Mouse (Mus musculus) cortical plate, adult 2 months (tissue): Measurements from ENCODE around the gene Gm20425. TPM values are rescaled to one million over a fixed set of nuclear protein-coding genes. Genes with fewer than 3 reads are reported as not detected.

Experiments
- H3K27ac ChIP-seq: fragments of 200-500 bp; 2 replicates; pipeline ENCODE4 v1.5.1; 2012; ENCODE audit warnings: low read length, control low read depth, inconsistent platforms; ENCODE audit not compliant: insufficient read depth
- H3K4me1 ChIP-seq: fragments of 200-500 bp; 2 replicates; pipeline ENCODE4 v1.6.1; 2011; ENCODE audit warnings: low read length; ENCODE audit not compliant: control insufficient read depth, insufficient read depth
- H3K4me3 ChIP-seq: fragments of 200-500 bp; 2 replicates; pipeline ENCODE4 v1.5.1; 2011; ENCODE audit warnings: mild to moderate bottlenecking, low read length, control low read depth; ENCODE audit not compliant: insufficient read depth
- CTCF ChIP-seq: fragments of 200-500 bp; IDR thresholded peaks from 2 replicates; pipeline ENCODE4 v1.5.1; 2011; ENCODE audit warnings: mild to moderate bottlenecking, control low read depth, low read length; ENCODE audit not compliant: insufficient read depth; ENCODE audit errors: extremely low read depth
- POLR2A ChIP-seq: fragments of 200-500 bp; IDR thresholded peaks from 2 replicates; pipeline ENCODE4 v1.6.1; 2011; ENCODE audit warnings: mild to moderate bottlenecking, low read length, control low read depth; ENCODE audit not compliant: insufficient read depth; ENCODE audit errors: extremely low read depth
- polyA plus RNA-seq: library from polyadenylated mRNA; depleted of rRNA; stranded (reverse); fragments of >200 nt; gene quantifications from 2 replicates; pipeline ENCODE4 v1.2.3, GENCODE M21; 2012; rRNA removed

The Gm20425 gene
- polyA plus RNA-seq, 1 experiment, result not detected

DNA sequence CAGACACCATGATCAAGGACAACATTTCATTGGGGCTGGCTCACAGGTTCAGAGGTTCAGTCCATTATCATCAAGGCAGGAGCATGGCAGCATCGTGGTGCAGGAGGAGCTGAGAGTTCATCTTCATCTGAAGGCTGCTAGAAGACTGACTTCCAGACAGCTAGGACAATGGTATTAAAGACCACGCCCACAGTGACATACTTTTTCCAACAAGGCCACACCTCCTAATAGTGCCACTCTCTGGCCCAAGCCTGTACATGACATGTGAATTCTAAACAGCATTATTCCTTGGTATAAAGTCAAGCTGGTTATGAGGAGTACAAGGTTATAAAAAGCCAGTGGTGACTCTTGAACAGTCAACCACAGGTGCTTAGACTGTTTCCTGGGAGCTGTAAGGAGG lies 75.5 kb downstream of the Gm20425 start:
- Histone ChIP-seq H3K27ac (no peak overlapping the region), H3K4me1 (no peaks in the 10 kb centered on the region), H3K4me3 (no peak overlapping the region)
- TF ChIP-seq POLR2A (no peak), CTCF (no peak)

DNA sequence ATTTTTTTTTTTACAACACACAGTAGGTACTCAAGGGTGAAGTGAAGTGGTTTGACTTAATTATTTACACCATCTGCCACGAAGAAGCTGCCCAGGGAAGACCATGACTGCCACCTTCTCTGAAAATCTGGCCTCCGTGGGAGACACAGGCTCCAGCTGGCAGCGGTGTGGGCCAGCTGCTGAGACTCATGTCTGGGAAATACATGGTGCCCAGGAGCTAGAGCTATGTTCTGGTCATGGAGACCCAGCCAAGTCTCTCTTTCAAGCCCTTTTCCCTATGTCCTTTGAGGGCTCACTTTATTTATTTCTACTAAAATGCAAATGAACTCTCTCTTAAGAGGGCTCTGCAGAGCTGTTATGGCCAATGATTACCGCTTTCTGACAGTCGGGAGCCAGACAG lies 76.8 kb downstream of the Gm20425 start:
- TF ChIP-seq CTCF, result no peak
- TF ChIP-seq POLR2A, result no peak
- H3K4me1 ChIP-seq, result peaks cover 7% of the 10 kb centered on the region
- H3K4me3 ChIP-seq, result no peak overlapping the region
- H3K27ac ChIP-seq, result no peak overlapping the region

DNA sequence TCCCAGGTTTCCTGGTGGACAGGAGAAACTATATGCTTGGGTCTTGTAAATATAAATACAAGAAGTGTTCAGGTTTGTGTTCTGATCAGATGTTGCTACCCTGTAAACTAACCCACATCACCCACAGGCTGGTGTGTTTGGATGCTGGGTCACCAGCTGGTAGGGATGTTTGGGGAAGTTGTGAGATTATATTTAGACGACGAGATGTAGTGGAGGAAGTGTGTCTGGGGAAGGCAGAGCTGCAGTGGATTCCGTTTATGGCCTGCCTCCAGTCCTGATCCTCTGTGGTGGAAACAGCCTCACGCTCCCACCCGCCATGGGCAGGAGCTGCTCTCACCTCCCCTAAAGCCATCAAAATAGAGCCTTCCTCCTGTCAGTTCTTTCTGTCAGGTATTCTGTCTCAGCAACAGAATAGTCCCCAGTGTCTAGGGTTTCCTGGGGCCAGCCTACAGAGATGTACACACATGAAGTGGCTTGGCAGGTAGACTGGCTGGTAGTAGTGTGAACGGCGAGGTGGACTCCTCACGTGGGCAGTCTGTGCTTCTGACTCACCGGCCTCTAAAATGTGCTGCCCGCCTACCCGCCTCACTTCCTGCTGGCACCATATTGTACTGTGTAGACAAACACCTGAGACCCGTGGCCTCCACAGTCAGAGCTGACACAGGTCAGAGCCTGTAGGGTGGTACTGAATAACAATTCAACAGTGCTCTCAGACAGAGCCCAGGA lies 80.9 kb downstream of the Gm20425 start:
- peak overlapping the region; percentile 10; the same call in 1 of the 2 replicates for H3K27ac ChIP-seq
- no peak overlapping the region for H3K4me3 ChIP-seq
- TF ChIP-seq POLR2A (no peak), CTCF (no peak)
- H3K4me1 ChIP-seq, result peaks cover 21% of the 10 kb centered on the region

DNA sequence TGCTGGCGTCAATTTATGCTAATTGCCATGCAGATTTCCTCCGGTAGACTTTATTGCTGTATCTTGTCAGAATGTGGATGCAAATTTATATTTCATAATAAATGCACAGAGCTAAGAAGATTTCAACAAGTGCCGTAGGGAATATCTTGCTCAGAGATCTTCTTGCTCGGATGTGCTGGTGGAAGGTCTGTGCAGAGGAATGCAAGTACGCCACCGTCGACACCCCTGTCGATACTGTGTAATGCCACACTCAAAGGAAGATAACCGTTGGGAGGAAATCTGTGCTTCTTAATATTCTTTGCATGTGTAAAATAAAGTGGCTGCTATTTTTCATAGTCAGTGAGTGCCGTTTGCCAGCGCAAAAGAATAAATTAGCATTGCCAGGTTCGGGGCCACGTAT lies 83.0 kb downstream of the Gm20425 start:
- no peak overlapping the region for H3K27ac ChIP-seq
- peaks cover 26% of the 10 kb centered on the region for H3K4me1 ChIP-seq
- no peak for TF ChIP-seq POLR2A
- no peak for TF ChIP-seq CTCF
- H3K4me3 ChIP-seq, result no peak overlapping the region

DNA sequence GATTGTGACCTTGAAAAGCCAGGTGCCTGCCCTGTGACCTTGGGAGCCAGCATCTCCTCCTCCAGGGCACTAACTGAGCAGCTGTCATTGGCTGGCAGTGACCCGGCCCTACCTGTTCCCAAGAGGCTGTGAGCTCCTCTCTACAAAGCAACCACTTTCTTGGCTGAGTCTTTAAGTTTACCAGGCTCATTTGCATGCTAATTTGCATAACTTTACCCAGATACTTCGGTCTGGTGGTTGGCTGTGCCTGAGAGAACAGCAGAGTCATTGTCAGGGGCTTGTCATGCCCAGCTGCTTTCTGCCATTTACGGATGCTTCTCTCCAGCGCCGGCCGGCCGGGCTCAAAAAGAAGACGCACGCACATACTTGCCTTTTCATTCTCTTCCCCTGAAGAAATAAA lies 83.4 kb downstream of the Gm20425 start:
- H3K27ac ChIP-seq, result no peak overlapping the region
- H3K4me3 ChIP-seq, result no peak overlapping the region
- H3K4me1 ChIP-seq, result peaks cover 26% of the 10 kb centered on the region

DNA sequence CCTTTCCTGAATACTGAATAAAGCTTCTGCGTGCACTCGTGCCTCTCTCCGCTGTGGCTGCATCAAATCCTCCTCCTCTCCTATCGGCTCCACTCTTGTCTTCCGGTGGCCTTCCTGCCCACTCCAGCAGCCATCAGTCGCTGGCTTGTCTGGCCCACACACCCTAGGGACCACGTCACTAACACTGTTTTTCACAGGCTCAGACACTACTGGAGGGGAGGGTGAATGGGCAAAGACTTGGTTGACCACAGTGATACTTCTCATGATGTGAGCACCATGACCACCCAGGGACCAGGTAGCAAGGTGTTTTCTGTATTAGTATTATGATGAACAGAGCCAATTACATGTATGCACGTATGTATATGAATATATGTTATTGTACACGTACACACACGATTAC lies 83.8 kb downstream of the Gm20425 start:
- H3K27ac ChIP-seq, result 0 out of 2 replicates have a peak overlapping the region, but pooled peaks have one; percentile 14
- H3K4me3 ChIP-seq, result no peak overlapping the region
- peaks cover 28% of the 10 kb centered on the region for H3K4me1 ChIP-seq
- no peak for TF ChIP-seq POLR2A
- TF ChIP-seq CTCF, result no peak

More for the DNA sequence above, 83.4 kb downstream of the Gm20425 start:
- TF ChIP-seq POLR2A, result no peak

DNA sequence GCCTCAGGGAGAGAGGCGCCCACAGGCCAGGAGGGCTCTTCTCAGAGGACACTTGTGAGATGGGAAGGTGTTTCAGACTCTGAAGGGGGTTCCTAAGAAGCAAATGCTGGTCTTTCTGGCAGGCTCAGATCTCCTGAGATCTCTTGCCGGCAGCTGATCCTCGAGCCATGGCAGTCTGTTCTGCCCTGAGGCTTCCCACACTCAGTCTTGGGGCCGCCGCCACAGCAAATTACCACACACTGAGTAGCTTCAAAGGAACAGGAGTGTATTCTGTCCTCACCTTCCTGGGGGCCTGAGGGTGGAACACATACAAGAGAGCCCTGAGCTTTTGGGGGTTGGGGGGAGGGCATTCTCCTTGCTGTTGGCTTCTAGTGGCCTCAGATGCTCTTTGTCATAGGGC lies 84.8 kb downstream of the Gm20425 start:
- no peak overlapping the region for H3K4me3 ChIP-seq
- TF ChIP-seq POLR2A (no peak), CTCF (no peak)
- H3K4me1 ChIP-seq, result peaks cover 33% of the 10 kb centered on the region
- H3K27ac ChIP-seq, result no peak overlapping the region

DNA sequence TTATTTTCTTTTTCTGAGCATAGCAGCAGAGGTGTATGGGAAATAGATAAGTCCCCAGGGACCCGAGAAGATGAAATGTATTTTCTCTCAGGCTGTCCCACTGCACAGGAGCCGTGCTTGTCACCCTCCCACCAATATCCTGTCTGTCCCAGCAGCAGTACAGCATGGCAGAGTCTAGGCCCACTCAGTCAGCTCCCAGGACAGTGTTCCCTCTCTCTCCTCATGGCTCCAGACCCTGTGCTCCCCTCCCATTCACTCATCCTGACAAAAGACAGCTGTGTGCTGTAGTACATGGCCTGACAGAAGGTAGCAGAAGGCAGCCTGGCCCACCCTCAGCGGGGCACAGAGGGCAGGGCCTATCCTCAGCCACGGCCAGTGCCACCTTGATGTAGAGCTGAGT lies 86.2 kb downstream of the Gm20425 start:
- Histone ChIP-seq H3K4me3 (no peak overlapping the region), H3K4me1 (peaks cover 37% of the 10 kb centered on the region), H3K27ac (no peak overlapping the region)
- no peak for TF ChIP-seq POLR2A
- no peak for TF ChIP-seq CTCF

DNA sequence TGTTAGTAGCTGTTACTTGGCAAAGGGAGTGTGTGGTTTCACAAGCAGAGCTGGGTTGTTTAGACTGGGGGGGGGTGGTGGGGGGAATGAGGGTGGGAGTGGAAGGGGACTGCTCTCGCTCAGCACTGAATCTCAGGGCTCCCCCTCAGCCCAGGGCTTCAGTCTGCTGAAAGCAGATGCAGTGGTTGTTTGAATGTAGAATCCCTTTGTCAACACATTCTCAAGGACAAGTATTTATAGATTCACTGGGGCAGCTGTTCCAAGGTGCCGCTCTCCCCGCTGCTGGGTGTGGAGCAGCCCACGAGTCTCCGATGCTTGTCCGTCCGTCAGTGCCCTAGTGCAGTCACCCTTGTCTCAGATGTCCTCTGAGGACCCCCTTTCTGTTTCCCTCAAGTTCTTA lies 88.8 kb downstream of the Gm20425 start:
- Histone ChIP-seq H3K27ac (no peak overlapping the region), H3K4me3 (no peak overlapping the region), H3K4me1 (peaks cover 33% of the 10 kb centered on the region)
- TF ChIP-seq POLR2A, result no peak
- TF ChIP-seq CTCF, result no peak

DNA sequence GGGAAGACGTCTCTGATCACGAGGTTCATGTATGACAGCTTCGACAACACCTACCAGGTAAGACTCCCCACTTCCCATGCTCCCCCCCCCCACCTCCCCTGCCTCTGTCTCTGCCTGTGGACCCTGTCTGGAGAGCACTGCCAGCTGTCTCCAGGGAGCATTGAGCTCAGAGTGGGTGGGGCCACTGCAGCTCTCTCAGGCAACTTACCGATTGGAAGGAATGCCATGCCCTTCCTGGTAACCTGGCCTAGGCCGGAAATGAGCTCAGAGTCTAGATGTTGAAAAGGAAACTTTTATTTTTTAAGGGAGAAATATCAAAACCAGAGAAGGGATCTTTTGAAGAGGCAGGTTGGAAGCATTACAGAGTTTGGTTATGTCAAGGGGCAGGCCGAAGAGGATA lies 89.7 kb downstream of the Gm20425 start:
- H3K27ac ChIP-seq, result 0 out of 2 replicates have a peak overlapping the region, but pooled peaks have one; percentile 2
- peaks cover 25% of the 10 kb centered on the region for H3K4me1 ChIP-seq
- H3K4me3 ChIP-seq, result no peak overlapping the region
- no peak for TF ChIP-seq CTCF
- no peak for TF ChIP-seq POLR2A

Other genes starting within 250 kb of the Gm20425 start
- 0.54 and 0.70 TPM in 2 replicates for gene Slco2a1, start 241.6 kb downstream of the Gm20425 start, polyA plus RNA-seq
- gene Rab6b, start 118.5 kb downstream of the Gm20425 start, polyA plus RNA-seq, result 321 and 328 TPM in 2 replicates
- gene Srprb, start 28.2 kb downstream of the Gm20425 start, polyA plus RNA-seq, result 32.2 and 35.3 TPM in 2 replicates
- 328 and 428 TPM in 2 replicates for gene Trf, start 137 bp upstream of the Gm20425 start, polyA plus RNA-seq
- gene 1300017J02Rik, start 74.8 kb upstream of the Gm20425 start, polyA plus RNA-seq, result 0.34 and 1.1 TPM in 2 replicates
- 11.9 and 12.2 TPM in 2 replicates for gene Topbp1, start 74.9 kb upstream of the Gm20425 start, polyA plus RNA-seq
- 46.6 and 47.9 TPM in 2 replicates for gene Cdv3, start 135.5 kb upstream of the Gm20425 start, polyA plus RNA-seq